Mouse (Mus musculus) heart, embryonic 11.5 days (tissue): ENCODE data around the gene Nek8. TPM values are rescaled to one million over a fixed set of nuclear protein-coding genes. Genes with fewer than 3 reads are reported as not detected.

Experiments
- ATAC-seq: fragments of 200-750 bp; cut with Nextera tagmentation; replicated peaks from 2 replicates; pipeline ENCODE4 v1.8.0; 2017; ENCODE audit warnings: moderate library complexity; ENCODE audit not compliant: insufficient number of reproducible peaks, low FRiP score, low TSS enrichment
- H3K27ac ChIP-seq: fragments of 300-500 bp; sonication (generic); 2 replicates; pipeline ENCODE4 v1.5.1; 2014; ENCODE audit warnings: mild to moderate bottlenecking, low read depth, low read length
- H3K27me3 ChIP-seq: fragments of 300-500 bp; sonication (generic); 2 replicates; pipeline ENCODE4 v1.6.1; 2014; ENCODE audit warnings: mild to moderate bottlenecking, low read length, mixed read lengths; ENCODE audit not compliant: control insufficient read depth, insufficient read depth
- H3K36me3 ChIP-seq: fragments of 300-500 bp; sonication (generic); 2 replicates; pipeline ENCODE4 v1.6.1; 2014; ENCODE audit warnings: mild to moderate bottlenecking, low read length, moderate library complexity, mixed read lengths; ENCODE audit not compliant: control insufficient read depth, insufficient read depth
- H3K4me1 ChIP-seq: fragments of 300-500 bp; sonication (generic); 2 replicates; pipeline ENCODE4 v1.6.1; 2014; ENCODE audit warnings: low read length; ENCODE audit not compliant: control insufficient read depth, insufficient read depth
- H3K4me2 ChIP-seq: fragments of 300-500 bp; sonication (generic); 2 replicates; pipeline ENCODE4 v1.6.1; 2014; ENCODE audit warnings: mild to moderate bottlenecking, moderate library complexity
- H3K4me3 ChIP-seq: fragments of 300-500 bp; sonication (generic); 2 replicates; pipeline ENCODE4 v1.5.1; 2014; ENCODE audit warnings: low read depth, low read length
- H3K9ac ChIP-seq: fragments of 300-500 bp; sonication (generic); 2 replicates; pipeline ENCODE4 v1.6.1; 2014; ENCODE audit warnings: mild to moderate bottlenecking, low read depth, low read length, moderate library complexity
- H3K9me3 ChIP-seq: fragments of 300-500 bp; sonication (generic); replicated peaks from 2 replicates; pipeline ENCODE4 v1.6.1; 2016; ENCODE audit warnings: low read length; ENCODE audit not compliant: control insufficient read depth
- WGBS: fragments of 180-500 bp; shearing (Covaris S2); extraction: QIAGEN DNeasy Blood & Tissue Kit; methylation state at CpG from one replicate; pipeline ENCODE4 v1.1.7; 2014; ENCODE audit not compliant: insufficient replicate concordance; 5-methylcytosine and 5-hydroxymethylcytosine counted together
- polyA plus RNA-seq: library from polyadenylated mRNA; unstranded; fragments of >200 nt; fragmentation: Nextera tagmentation; extraction: Ambion mirVana; gene quantifications from 2 replicates; pipeline ENCODE4 v1.2.1, GENCODE M21; 2014

Nek8 gene
- 9.9 and 10.6 TPM in 2 replicates for polyA plus RNA-seq

DNA sequence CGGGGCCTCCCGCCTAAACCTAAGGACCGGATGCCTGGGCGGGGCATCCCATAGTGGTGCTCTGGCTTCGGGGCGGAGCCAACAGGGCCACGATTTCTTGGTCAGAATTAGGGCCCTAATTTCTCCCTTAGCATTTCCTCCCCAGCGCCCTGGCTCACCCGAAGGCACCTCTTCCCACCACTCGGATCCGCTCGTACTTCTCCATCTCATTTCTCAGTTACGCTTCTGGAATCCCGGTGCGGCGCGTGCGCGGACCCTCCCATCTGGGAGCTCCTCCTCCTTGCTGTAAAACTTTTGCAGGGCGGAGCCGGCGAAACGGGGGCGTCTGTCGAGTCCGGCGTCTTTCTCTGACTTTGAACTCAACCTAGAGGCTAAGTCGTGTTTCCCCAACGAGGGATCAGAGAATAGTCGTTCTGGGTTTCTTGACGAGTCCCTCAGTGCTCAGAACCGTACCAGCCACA, at the start of gene Nek8, which contains the start of gene Tlcd1:
TSS of gene Nek8 (minus strand) at position 274 of the 461 bp plus-strand sequence.
TSS of gene Tlcd1 (plus strand) at position 310 of the 461 bp plus-strand sequence.
- H3K27me3 ChIP-seq: no peaks in the 10 kb centered on the region
- peak within 1 kb of the TSS; percentile 97 for H3K27ac ChIP-seq
- H3K4me3 ChIP-seq: peak within 1 kb of the TSS; percentile 69
- H3K9ac ChIP-seq: peak within 1 kb of the TSS; percentile 80
- under 1% methylated on average over 32 of the region's 32 CpGs for WGBS
- ATAC-seq: peak; percentile 72
- no peaks in the 10 kb centered on the region for H3K9me3 ChIP-seq
- peak within 1 kb of the TSS; percentile 91 for H3K4me2 ChIP-seq
- H3K4me1 ChIP-seq: peaks cover 25% of the 10 kb centered on the region
- peaks cover 19% of the 10 kb centered on the region for H3K36me3 ChIP-seq

DNA sequence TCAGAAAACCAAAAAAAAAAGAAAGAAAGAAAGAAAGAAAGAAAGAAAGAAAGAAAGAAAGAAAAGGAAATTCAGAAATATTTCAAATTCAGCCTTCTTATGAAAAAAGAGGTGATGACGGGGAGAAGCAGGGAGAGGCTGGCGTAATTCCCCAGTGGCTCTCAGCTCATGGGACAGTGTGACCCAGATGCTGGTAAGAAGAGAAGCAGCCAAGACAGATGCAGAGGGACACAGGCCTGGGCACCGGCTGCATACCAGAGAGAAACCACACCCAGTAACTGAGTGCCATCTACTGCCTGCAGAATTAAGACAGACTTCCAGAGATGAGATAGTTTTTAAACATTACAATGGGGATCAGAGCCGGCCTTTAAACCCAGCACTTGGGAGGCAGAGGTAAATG, 47.1 kb upstream of the Nek8 start:
- no peak overlapping the region for H3K4me3 ChIP-seq
- no peak for ATAC-seq
- H3K36me3 ChIP-seq: peaks cover 72% of the 10 kb centered on the region
- H3K4me1 ChIP-seq: no peaks in the 10 kb centered on the region
- no peak overlapping the region for H3K4me2 ChIP-seq
- no peaks in the 10 kb centered on the region for H3K9me3 ChIP-seq
- no peak overlapping the region for H3K9ac ChIP-seq
- H3K27me3 ChIP-seq: no peaks in the 10 kb centered on the region
- 83% methylated on average over 4 of the region's 4 CpGs for WGBS
- no peak overlapping the region for H3K27ac ChIP-seq

DNA sequence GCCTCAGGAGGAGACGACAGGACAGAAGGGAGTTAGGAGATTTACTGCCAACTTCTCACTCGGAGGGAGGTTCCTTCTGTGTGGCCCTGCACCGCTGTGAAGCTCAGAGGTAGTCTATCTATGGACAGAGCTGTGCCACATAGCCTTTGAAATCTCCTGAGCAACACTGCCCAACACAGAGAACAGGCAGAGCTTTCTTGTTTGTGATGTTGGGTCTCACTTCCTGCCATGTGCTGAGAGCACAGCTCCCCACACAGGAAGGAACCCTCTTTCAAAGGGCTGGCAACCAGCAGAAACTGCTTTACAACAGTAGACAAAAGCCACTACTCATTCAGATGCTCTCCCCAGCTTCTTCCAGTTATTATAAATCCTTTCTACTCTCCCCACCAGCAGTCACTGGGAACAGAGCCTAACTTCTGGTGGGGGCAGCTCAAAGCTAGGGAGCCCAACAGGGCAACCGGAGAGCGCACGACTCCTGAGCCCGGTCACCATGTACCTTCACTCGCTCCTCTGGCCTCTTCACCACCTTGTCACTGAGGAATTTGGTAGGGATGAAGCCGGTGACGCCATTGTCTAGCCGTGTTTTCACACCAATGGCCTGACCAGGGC, 39.3 kb upstream of the Nek8 start:
- no peak for ATAC-seq
- H3K4me3 ChIP-seq: no peak overlapping the region
- H3K27ac ChIP-seq: no peak overlapping the region
- H3K27me3 ChIP-seq: no peaks in the 10 kb centered on the region
- H3K36me3 ChIP-seq: peaks cover 60% of the 10 kb centered on the region
- no peaks in the 10 kb centered on the region for H3K9me3 ChIP-seq
- 85% methylated on average over 11 of the region's 11 CpGs for WGBS
- H3K4me2 ChIP-seq: no peak overlapping the region
- no peak overlapping the region for H3K9ac ChIP-seq
- no peaks in the 10 kb centered on the region for H3K4me1 ChIP-seq

DNA sequence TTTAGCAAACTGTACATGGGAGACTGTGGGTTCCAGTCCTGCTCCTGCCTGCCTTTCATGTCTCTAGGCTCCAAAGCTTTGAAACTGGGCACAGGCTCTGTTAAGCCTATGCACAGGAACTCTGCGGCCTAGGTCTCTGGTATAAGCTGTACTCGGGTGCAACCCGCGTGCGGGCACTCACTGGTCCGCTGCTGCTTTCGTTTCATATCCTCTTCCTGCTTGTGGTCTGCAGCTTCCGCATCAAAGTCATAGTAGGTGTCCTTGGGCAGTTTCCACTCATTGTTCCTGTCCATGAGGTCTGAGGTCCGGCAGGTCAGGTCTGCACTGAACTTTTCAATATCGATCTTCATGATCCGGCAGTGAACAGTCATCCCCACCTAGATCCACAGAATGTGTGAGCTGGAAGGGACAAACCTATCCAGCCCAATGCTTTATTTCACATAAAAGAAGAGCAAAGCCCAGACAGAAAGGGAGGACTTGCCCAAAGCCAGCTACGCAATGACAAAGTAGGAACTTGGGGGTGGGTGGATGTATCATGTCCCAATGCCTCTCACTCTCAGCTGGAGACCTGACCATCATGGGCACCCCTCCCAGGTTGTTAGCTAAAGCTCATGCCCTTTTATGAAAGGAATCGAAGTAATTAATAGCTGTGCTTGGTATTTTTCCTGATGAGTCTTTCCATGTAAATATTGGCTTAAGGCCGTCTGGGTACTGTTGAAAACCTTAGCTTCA, 36.8 kb upstream of the Nek8 start:
- WGBS: 94% methylated on average over 14 of the region's 14 CpGs
- H3K9ac ChIP-seq: no peak overlapping the region
- no peak overlapping the region for H3K4me2 ChIP-seq
- ATAC-seq: no peak
- no peak overlapping the region for H3K4me3 ChIP-seq
- no peak overlapping the region for H3K27ac ChIP-seq
- peaks cover 60% of the 10 kb centered on the region for H3K36me3 ChIP-seq
- H3K9me3 ChIP-seq: no peaks in the 10 kb centered on the region
- H3K4me1 ChIP-seq: no peaks in the 10 kb centered on the region
- no peaks in the 10 kb centered on the region for H3K27me3 ChIP-seq

DNA sequence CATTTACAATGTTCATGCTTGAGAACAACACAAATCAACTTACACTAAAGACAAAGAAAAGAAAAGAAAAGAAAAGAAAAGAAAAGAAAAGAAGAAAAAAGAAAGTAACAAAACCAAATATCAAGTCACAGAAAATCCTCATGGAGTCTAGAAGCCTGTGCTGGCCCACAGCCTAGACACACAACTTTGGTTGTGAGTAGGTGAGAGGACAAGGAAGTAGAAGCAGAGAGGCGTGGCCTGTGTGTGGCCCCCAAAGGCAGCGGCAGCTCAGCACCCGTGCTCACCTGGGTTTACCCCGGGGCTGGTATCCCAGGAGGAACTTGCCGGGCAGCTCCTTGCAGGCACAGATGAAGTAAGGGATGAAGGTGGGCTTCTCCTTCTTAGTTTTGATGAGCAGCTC, 35.0 kb upstream of the Nek8 start:
- no peak for ATAC-seq
- WGBS: 94% methylated on average over 5 of the region's 5 CpGs
- Histone ChIP-seq H3K27me3 (no peaks in the 10 kb centered on the region), H3K4me1 (no peaks in the 10 kb centered on the region), H3K9ac (no peak overlapping the region), H3K27ac (no peak overlapping the region), H3K36me3 (peaks cover 64% of the 10 kb centered on the region), H3K4me3 (no peak overlapping the region), H3K9me3 (no peaks in the 10 kb centered on the region), H3K4me2 (no peak overlapping the region)

DNA sequence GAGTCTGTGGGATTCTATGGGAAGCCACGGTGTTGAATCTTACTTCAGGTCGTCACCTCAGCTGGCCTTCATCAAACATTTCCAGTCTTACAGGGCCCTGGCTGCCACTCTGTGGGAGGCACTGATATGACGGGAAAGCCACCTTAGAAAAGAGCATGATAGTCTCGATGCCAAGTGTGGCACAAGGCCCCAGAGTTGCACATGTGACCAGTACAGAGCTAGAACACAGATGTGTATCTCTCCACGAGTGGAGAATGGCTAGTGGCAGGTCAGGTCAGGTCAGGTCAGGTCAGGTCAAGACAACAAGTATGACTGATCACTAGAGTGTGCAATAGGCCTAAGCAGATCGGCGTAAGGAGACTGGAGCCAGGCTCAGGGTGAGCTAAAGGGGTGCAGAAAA, 34.1 kb upstream of the Nek8 start:
- Histone ChIP-seq H3K4me3 (no peak overlapping the region), H3K9me3 (no peaks in the 10 kb centered on the region), H3K9ac (no peak overlapping the region), H3K27me3 (no peaks in the 10 kb centered on the region), H3K4me2 (no peak overlapping the region), H3K4me1 (no peaks in the 10 kb centered on the region), H3K36me3 (peaks cover 62% of the 10 kb centered on the region), H3K27ac (no peak overlapping the region)
- ATAC-seq: no peak
- 67% methylated on average over 7 of the region's 7 CpGs for WGBS

DNA sequence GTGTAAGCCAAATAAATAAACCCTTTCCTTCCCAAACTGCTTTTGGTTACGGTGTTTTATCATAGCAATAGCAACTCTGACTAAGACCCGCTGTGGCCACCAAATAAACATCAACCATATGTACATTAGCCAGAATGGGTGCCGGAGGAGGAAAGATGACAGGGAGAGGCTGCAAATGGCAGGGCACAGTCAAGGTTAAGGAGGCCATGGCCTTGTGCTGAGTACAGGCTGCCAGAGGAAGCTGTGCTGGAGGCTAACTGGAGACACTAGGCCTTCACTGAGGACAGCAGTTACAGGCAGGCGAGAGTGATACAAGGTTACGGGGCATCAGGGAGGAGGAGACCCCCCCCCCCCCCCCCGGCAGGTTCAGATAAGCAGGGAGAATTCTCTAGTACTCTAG, 33.4 kb upstream of the Nek8 start:
- ATAC-seq: no peak
- H3K9me3 ChIP-seq: no peaks in the 10 kb centered on the region
- H3K4me2 ChIP-seq: no peak overlapping the region
- WGBS: 87% methylated on average over 6 of the region's 6 CpGs
- H3K9ac ChIP-seq: no peak overlapping the region
- H3K27me3 ChIP-seq: no peaks in the 10 kb centered on the region
- peaks cover 63% of the 10 kb centered on the region for H3K36me3 ChIP-seq
- no peak overlapping the region for H3K27ac ChIP-seq
- no peaks in the 10 kb centered on the region for H3K4me1 ChIP-seq
- H3K4me3 ChIP-seq: no peak overlapping the region

DNA sequence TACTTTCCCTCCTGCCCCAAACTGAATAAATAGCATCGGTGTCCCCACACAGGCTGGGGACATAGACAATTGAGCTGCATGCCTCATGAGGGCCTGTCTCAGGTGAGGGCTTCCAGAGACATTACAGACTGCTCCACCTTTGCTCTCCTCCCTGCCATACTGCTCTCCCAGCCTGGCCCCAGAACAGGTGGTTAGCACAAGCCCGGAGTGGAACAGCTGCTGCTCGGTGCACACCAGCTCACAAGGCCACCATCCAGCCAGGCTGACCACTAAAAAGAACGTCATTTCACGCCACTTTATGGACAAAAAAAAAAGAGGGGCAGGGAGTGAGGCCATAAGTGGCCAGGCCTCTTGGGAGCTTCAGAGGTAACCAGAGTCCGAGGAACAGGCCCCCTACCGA, 30.7 kb upstream of the Nek8 start:
- 92% methylated on average over 7 of the region's 7 CpGs for WGBS
- no peak overlapping the region for H3K9ac ChIP-seq
- H3K4me3 ChIP-seq: no peak overlapping the region
- H3K9me3 ChIP-seq: no peaks in the 10 kb centered on the region
- no peaks in the 10 kb centered on the region for H3K27me3 ChIP-seq
- H3K36me3 ChIP-seq: peaks cover 53% of the 10 kb centered on the region
- no peak for ATAC-seq
- no peaks in the 10 kb centered on the region for H3K4me1 ChIP-seq
- no peak overlapping the region for H3K4me2 ChIP-seq
- H3K27ac ChIP-seq: no peak overlapping the region
